Mouse (Mus musculus) erythroblast, embryonic 14.5 days (primary cell): ENCODE data around the gene Jkamp.

Experiments used
- GATA1 ChIP-seq: IDR thresholded peaks from 2 replicates; pipeline ENCODE4 v1.6.1; 2012; ENCODE audit warnings: low read length, inconsistent platforms, mixed read lengths
- TAL1 ChIP-seq: IDR thresholded peaks from 3 replicates; pipeline ENCODE4 v1.6.1; 2012; ENCODE audit warnings: low read length, inconsistent platforms, mixed read lengths

DNA sequence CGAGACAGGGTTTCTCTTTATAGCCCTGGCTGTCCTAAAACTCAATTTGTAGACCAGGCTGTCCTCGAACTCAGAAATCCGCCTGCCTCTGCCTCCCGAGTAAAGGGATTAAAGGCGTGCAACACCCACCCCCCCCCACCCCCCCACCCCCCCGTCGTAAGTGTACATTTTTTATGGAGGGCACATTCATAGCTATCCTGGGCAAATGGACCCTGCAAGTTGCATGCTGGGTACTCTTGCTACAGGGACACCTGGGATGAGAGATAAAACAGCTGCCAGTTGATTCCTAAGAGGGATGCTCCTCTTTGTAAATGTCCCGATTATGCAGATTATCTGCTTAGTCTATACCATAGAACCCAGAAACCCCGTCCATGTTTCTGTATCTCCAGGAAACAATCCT lies 2.1 kb upstream of the Jkamp start:
- TF ChIP-seq TAL1 (no peak), GATA1 (no peak)
